Mouse (Mus musculus): ENCODE measurements around the gene Kif5c. TPM values are rescaled to one million over a fixed set of nuclear protein-coding genes. Genes with fewer than 3 reads are reported as not detected.

Gene Kif5c
- total RNA-seq, 1 experiment from 2014 or later: 8.1 TPM

- no peak for DNase-seq
These were observed 101.2 kb downstream of the Kif5c start for GRCm38 (mm10) chr2:49720343-49720742.

GRCm38 (mm10) chr2:49722331-49722730 is 103.2 kb downstream of the Kif5c start:
- DNase-seq: no peak

- DNase-seq: no peak
These were observed 103.9 kb downstream of the Kif5c start for GRCm38 (mm10) chr2:49722983-49723382.

GRCm38 (mm10) chr2:49726672-49727071 is 107.6 kb downstream of the Kif5c start:
- DNase-seq: no peak

- DNase-seq: peak; percentile 43
These were observed 108.1 kb downstream of the Kif5c start for GRCm38 (mm10) chr2:49727199-49727598.

- DNase-seq: no peak
These were observed 108.6 kb downstream of the Kif5c start for GRCm38 (mm10) chr2:49727686-49728085.

GRCm38 (mm10) chr2:49728896-49729610 is 110.0 kb downstream of the Kif5c start:
- no peak for DNase-seq

- no peak for DNase-seq
These were observed 110.5 kb downstream of the Kif5c start for GRCm38 (mm10) chr2:49729611-49729969.

- DNase-seq: no peak
These were observed 111.1 kb downstream of the Kif5c start for GRCm38 (mm10) chr2:49730183-49730582.

GRCm38 (mm10) chr2:49732745-49733655 is 113.9 kb downstream of the Kif5c start:
- DNase-seq: no peak

GRCm38 (mm10) chr2:49733656-49734008 is 114.5 kb downstream of the Kif5c start:
- DNase-seq: no peak

GRCm38 (mm10) chr2:49734013-49734780 is 115.1 kb downstream of the Kif5c start:
- DNase-seq: peak; percentile 57

- no peak for DNase-seq
These were observed 116.3 kb downstream of the Kif5c start for GRCm38 (mm10) chr2:49735386-49735785.

- DNase-seq: no peak
These were observed 119.9 kb downstream of the Kif5c start for GRCm38 (mm10) chr2:49739046-49739445.

GRCm38 (mm10) chr2:49741026-49741425 is 121.9 kb downstream of the Kif5c start:
- no peak for DNase-seq

- DNase-seq: no peak
These were observed 123.0 kb downstream of the Kif5c start for GRCm38 (mm10) chr2:49741895-49742734.

- no peak for DNase-seq
These were observed 123.8 kb downstream of the Kif5c start for GRCm38 (mm10) chr2:49742919-49743318.

- DNase-seq: no peak
These were observed 124.7 kb downstream of the Kif5c start for GRCm38 (mm10) chr2:49743775-49744174.

GRCm38 (mm10) chr2:49744251-49745093 is 125.4 kb downstream of the Kif5c start:
- peak; percentile 20 for DNase-seq

GRCm38 (mm10) chr2:49745094-49745781 is 126.1 kb downstream of the Kif5c start:
- peak; percentile 23 for DNase-seq
